Mouse (Mus musculus): Measurements from ENCODE around the gene Muc13. TPM values are rescaled to one million over a fixed set of nuclear protein-coding genes. Genes with fewer than 3 reads are reported as not detected.

The Muc13 gene
- polyA plus RNA-seq, 1 experiment = 5.5 TPM

- no peaks in the 10 kb centered on the region for H3K4me1 ChIP-seq (replicated peaks; ENCODE audit: control insufficient read depth, insufficient read depth, low read length)
- TF ChIP-seq CTCF (IDR thresholded peaks at IDR 0.05; ENCODE audit: borderline replicate concordance, control insufficient read depth, extremely low read depth, insufficient read depth, low read length, poor library complexity) = no peak
- no peak for TF ChIP-seq POLR2A (IDR thresholded peaks at IDR 0.05; ENCODE audit: control insufficient read depth, extremely low read depth, insufficient read depth, low read length, poor library complexity)
- DNase-seq = no peak
- no peak overlapping the region for H3K27ac ChIP-seq (ENCODE audit: control insufficient read depth, insufficient read depth, low read length)
- no peaks in the 10 kb centered on the region for H3K27me3 ChIP-seq (ENCODE audit: control insufficient read depth, insufficient read depth, low read length)
- H3K36me3 ChIP-seq (ENCODE audit: control insufficient read depth, insufficient read depth, low read length) = no peaks in the 10 kb centered on the region
- H3K4me3 ChIP-seq (ENCODE audit: control insufficient read depth, insufficient read depth, low read length) = no peak overlapping the region
- 94% methylated on average over 6 of the region's 6 CpGs for WGBS
Measured at GRCm38 (mm10) chr16:33844866-33845265, 51.0 kb downstream of the Muc13 start.

- H3K27me3 ChIP-seq (ENCODE audit: control insufficient read depth, insufficient read depth, low read length) = no peaks in the 10 kb centered on the region
- no peak for DNase-seq
- no peak overlapping the region for H3K27ac ChIP-seq (ENCODE audit: control insufficient read depth, insufficient read depth, low read length)
- H3K36me3 ChIP-seq (ENCODE audit: control insufficient read depth, insufficient read depth, low read length) = no peaks in the 10 kb centered on the region
- TF ChIP-seq CTCF (IDR thresholded peaks at IDR 0.05; ENCODE audit: borderline replicate concordance, control insufficient read depth, extremely low read depth, insufficient read depth, low read length, poor library complexity) (no peak), POLR2A (IDR thresholded peaks at IDR 0.05; ENCODE audit: control insufficient read depth, extremely low read depth, insufficient read depth, low read length, poor library complexity) (no peak)
- H3K4me1 ChIP-seq (replicated peaks; ENCODE audit: control insufficient read depth, insufficient read depth, low read length) = no peaks in the 10 kb centered on the region
- H3K4me3 ChIP-seq (ENCODE audit: control insufficient read depth, insufficient read depth, low read length) = no peak overlapping the region
Measured at GRCm38 (mm10) chr16:33853271-33853670, 59.4 kb downstream of the Muc13 start.

- Histone ChIP-seq H3K4me3 (ENCODE audit: control insufficient read depth, insufficient read depth, low read length) (no peak overlapping the region), H3K27ac (ENCODE audit: control insufficient read depth, insufficient read depth, low read length) (no peak overlapping the region), H3K36me3 (ENCODE audit: control insufficient read depth, insufficient read depth, low read length) (no peaks in the 10 kb centered on the region), H3K27me3 (ENCODE audit: control insufficient read depth, insufficient read depth, low read length) (no peaks in the 10 kb centered on the region), H3K4me1 (replicated peaks; ENCODE audit: control insufficient read depth, insufficient read depth, low read length) (0 out of 2 replicates have a peak, but pooled peaks cover 2% of the 10 kb centered on the region)
- WGBS = 67% methylated on average over 2 of the region's 2 CpGs
- DNase-seq = no peak
- no peak for TF ChIP-seq POLR2A (IDR thresholded peaks at IDR 0.05; ENCODE audit: control insufficient read depth, extremely low read depth, insufficient read depth, low read length, poor library complexity)
- no peak for TF ChIP-seq CTCF (IDR thresholded peaks at IDR 0.05; ENCODE audit: borderline replicate concordance, control insufficient read depth, extremely low read depth, insufficient read depth, low read length, poor library complexity)
Measured at GRCm38 (mm10) chr16:33858766-33859165, 64.9 kb downstream of the Muc13 start.

- TF ChIP-seq CTCF (IDR thresholded peaks at IDR 0.05; ENCODE audit: borderline replicate concordance, control insufficient read depth, extremely low read depth, insufficient read depth, low read length, poor library complexity) (no peak), POLR2A (IDR thresholded peaks at IDR 0.05; ENCODE audit: control insufficient read depth, extremely low read depth, insufficient read depth, low read length, poor library complexity) (no peak)
- 75% methylated on average over 5 of the region's 5 CpGs for WGBS
- H3K27ac ChIP-seq (ENCODE audit: control insufficient read depth, insufficient read depth, low read length) = no peak overlapping the region
Measured at GRCm38 (mm10) chr16:33859380-33859779, 65.5 kb downstream of the Muc13 start.

GRCm38 (mm10) chr16:33859988-33860700, 66.3 kb downstream of the Muc13 start:
- WGBS = 47% methylated on average over 14 of the region's 14 CpGs
- no peak for TF ChIP-seq CTCF (IDR thresholded peaks at IDR 0.05; ENCODE audit: borderline replicate concordance, control insufficient read depth, extremely low read depth, insufficient read depth, low read length, poor library complexity)
- TF ChIP-seq POLR2A (IDR thresholded peaks at IDR 0.05; ENCODE audit: control insufficient read depth, extremely low read depth, insufficient read depth, low read length, poor library complexity) = no peak
- DNase-seq = no peak
- Histone ChIP-seq H3K4me1 (replicated peaks; ENCODE audit: control insufficient read depth, insufficient read depth, low read length) (0 out of 2 replicates have a peak, but pooled peaks cover 2% of the 10 kb centered on the region), H3K27ac (ENCODE audit: control insufficient read depth, insufficient read depth, low read length) (no peak overlapping the region), H3K36me3 (ENCODE audit: control insufficient read depth, insufficient read depth, low read length) (no peaks in the 10 kb centered on the region), H3K27me3 (ENCODE audit: control insufficient read depth, insufficient read depth, low read length) (no peaks in the 10 kb centered on the region), H3K4me3 (ENCODE audit: control insufficient read depth, insufficient read depth, low read length) (no peak overlapping the region)

More at GRCm38 (mm10) chr16:33859380-33859779, 65.5 kb downstream of the Muc13 start:
- Histone ChIP-seq H3K36me3 (ENCODE audit: control insufficient read depth, insufficient read depth, low read length) (no peaks in the 10 kb centered on the region), H3K27me3 (ENCODE audit: control insufficient read depth, insufficient read depth, low read length) (no peaks in the 10 kb centered on the region), H3K4me3 (ENCODE audit: control insufficient read depth, insufficient read depth, low read length) (no peak overlapping the region), H3K4me1 (replicated peaks; ENCODE audit: control insufficient read depth, insufficient read depth, low read length) (0 out of 2 replicates have a peak, but pooled peaks cover 2% of the 10 kb centered on the region)
- DNase-seq = no peak

GRCm38 (mm10) chr16:33862406-33862805, 68.6 kb downstream of the Muc13 start:
- Histone ChIP-seq H3K36me3 (ENCODE audit: control insufficient read depth, insufficient read depth, low read length) (no peaks in the 10 kb centered on the region), H3K4me1 (replicated peaks; ENCODE audit: control insufficient read depth, insufficient read depth, low read length) (0 out of 2 replicates have a peak, but pooled peaks cover 2% of the 10 kb centered on the region), H3K27me3 (ENCODE audit: control insufficient read depth, insufficient read depth, low read length) (no peaks in the 10 kb centered on the region), H3K27ac (ENCODE audit: control insufficient read depth, insufficient read depth, low read length) (no peak overlapping the region), H3K4me3 (ENCODE audit: control insufficient read depth, insufficient read depth, low read length) (no peak overlapping the region)
- TF ChIP-seq CTCF (IDR thresholded peaks at IDR 0.05; ENCODE audit: borderline replicate concordance, control insufficient read depth, extremely low read depth, insufficient read depth, low read length, poor library complexity) (no peak), POLR2A (IDR thresholded peaks at IDR 0.05; ENCODE audit: control insufficient read depth, extremely low read depth, insufficient read depth, low read length, poor library complexity) (no peak)
- no peak for DNase-seq
- WGBS = 82% methylated on average over 4 of the region's 4 CpGs
